Comparison of ENCODE assay signal across 8 mouse cellular contexts in the genomic region with DNA sequence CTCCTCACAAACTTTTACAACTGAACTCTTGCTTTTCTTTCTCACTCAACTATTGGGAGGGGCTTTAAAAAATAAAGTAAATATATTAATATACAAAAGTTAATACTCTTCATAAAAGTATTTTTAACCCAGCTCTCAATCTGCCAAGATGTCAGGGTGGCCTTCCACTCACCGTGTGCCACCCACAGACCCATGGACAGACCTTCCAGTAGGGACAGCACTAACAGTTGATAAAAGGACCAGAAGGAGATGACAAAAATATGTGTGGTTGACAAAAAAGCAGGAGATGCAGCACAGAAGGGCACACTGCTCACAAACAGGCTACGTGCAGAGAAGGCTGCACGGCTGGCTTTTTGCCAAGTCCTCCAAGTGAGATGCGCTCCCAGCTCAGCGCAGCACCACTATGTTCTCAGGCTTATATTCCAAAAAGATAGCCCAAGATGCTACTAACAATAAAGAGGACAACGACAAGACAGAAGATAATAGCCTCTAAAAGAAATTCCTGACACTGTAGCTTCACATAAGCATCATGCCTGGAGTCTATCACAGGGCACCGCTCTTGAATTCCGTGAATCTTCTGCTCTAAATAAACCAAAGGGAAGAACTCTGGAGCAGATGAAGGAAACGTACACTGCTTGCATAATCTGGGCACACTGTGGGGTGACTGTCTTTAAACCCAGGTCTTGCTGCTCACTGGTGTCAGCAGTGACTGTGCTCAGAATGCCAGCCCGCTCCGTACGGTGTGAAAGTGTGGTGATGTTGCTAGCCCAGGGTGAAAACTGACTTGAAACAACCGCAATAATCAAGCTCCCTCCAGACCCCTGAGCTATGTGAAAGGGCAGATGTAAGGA.
DNase-seq lines count a peak whose midpoint lies in the region; ATAC-seq and TF ChIP-seq lines count a peak whose summit lies in the region.

No protein-coding gene starts in this region.

- 54% methylated on average over 13 of the region's 13 CpGs for WGBS in hindbrain, embryonic 15.5 days
- WGBS in hindbrain, embryonic 13.5 days = 60% methylated on average over 13 of the region's 13 CpGs
- 49% methylated on average over 13 of the region's 13 CpGs for WGBS in forebrain, embryonic 16.5 days
- 64% methylated on average over 13 of the region's 13 CpGs for WGBS in neural tube, embryonic 14.5 days

- ATAC-seq in hindbrain, embryonic 15.5 days (ENCODE audit: low FRiP score, low read depth) = no peak
- ATAC-seq in hindbrain, embryonic 13.5 days (ENCODE audit: low FRiP score) = no peak
- peak; percentile 57; the same call in 1 of the 2 replicates for ATAC-seq in forebrain, embryonic 16.5 days
- peak; percentile 34; the same call in 1 of the 2 replicates for ATAC-seq in neural tube, embryonic 14.5 days (ENCODE audit: low read depth)

- H3K27me3 ChIP-seq in hindbrain, embryonic 15.5 days = no peaks in the 10 kb centered on the region
- H3K27me3 ChIP-seq in hindbrain, embryonic 13.5 days = no peaks in the 10 kb centered on the region
- H3K27me3 ChIP-seq in forebrain, embryonic 16.5 days (replicated peaks; ENCODE audit: control insufficient read depth, insufficient read depth, low read length) = no peaks in the 10 kb centered on the region
- no peaks in the 10 kb centered on the region for H3K27me3 ChIP-seq in neural tube, embryonic 14.5 days (ENCODE audit: control insufficient read depth, insufficient read depth, low read length)

- intact Hi-C loops in gastrocnemius, adult 2 months (cut with DNase I) = no loop called here

- peaks cover 18% of the 10 kb centered on the region for H3K4me1 ChIP-seq in hindbrain, embryonic 15.5 days (replicated peaks)
- H3K4me1 ChIP-seq in hindbrain, embryonic 13.5 days (replicated peaks) = peaks cover 28% of the 10 kb centered on the region
- peaks cover 19% of the 10 kb centered on the region for H3K4me1 ChIP-seq in forebrain, embryonic 16.5 days (replicated peaks; ENCODE audit: control insufficient read depth, insufficient read depth, low read length)
- H3K4me1 ChIP-seq in neural tube, embryonic 14.5 days (ENCODE audit: control insufficient read depth, insufficient read depth, low read length) = no peaks in the 10 kb centered on the region

- peak overlapping the region; percentile 36; the same call in 1 of the 2 replicates for H3K27ac ChIP-seq in hindbrain, embryonic 15.5 days (replicated peaks)
- H3K27ac ChIP-seq in hindbrain, embryonic 13.5 days = no peak overlapping the region
- H3K27ac ChIP-seq in forebrain, embryonic 16.5 days (ENCODE audit: low read length) = no peak overlapping the region
- H3K27ac ChIP-seq in neural tube, embryonic 14.5 days (ENCODE audit: low read depth, low read length) = no peak overlapping the region
- H3K27ac ChIP-seq in gastrocnemius, adult 2 months = no peak overlapping the region

- no peak overlapping the region for H3K4me2 ChIP-seq in hindbrain, embryonic 15.5 days
- no peak overlapping the region for H3K4me2 ChIP-seq in hindbrain, embryonic 13.5 days
- H3K4me2 ChIP-seq in forebrain, embryonic 16.5 days (ENCODE audit: low read length) = peak overlapping the region; percentile 12; the same call in 1 of the 2 replicates
- no peak overlapping the region for H3K4me2 ChIP-seq in neural tube, embryonic 14.5 days (ENCODE audit: low read depth, low read length)

- H3K4me3 ChIP-seq in hindbrain, embryonic 15.5 days = no peak overlapping the region
- H3K4me3 ChIP-seq in hindbrain, embryonic 13.5 days = no peak overlapping the region
- H3K4me3 ChIP-seq in forebrain, embryonic 16.5 days (replicated peaks; ENCODE audit: low read length) = no peak overlapping the region
- no peak overlapping the region for H3K4me3 ChIP-seq in neural tube, embryonic 14.5 days (ENCODE audit: low read depth, low read length)
- no peak overlapping the region for H3K4me3 ChIP-seq in gastrocnemius, adult 2 months

- no peaks in the 10 kb centered on the region for H3K36me3 ChIP-seq in hindbrain, embryonic 15.5 days
- H3K36me3 ChIP-seq in hindbrain, embryonic 13.5 days = no peaks in the 10 kb centered on the region
- H3K36me3 ChIP-seq in forebrain, embryonic 16.5 days (ENCODE audit: control insufficient read depth, insufficient read depth) = no peaks in the 10 kb centered on the region
- H3K36me3 ChIP-seq in neural tube, embryonic 14.5 days (ENCODE audit: control insufficient read depth, insufficient read depth, low read length) = no peaks in the 10 kb centered on the region

- no peak overlapping the region for H3K9ac ChIP-seq in hindbrain, embryonic 15.5 days
- H3K9ac ChIP-seq in hindbrain, embryonic 13.5 days = no peak overlapping the region
- H3K9ac ChIP-seq in forebrain, embryonic 16.5 days (replicated peaks; ENCODE audit: low read depth, low read length) = no peak overlapping the region
- H3K9ac ChIP-seq in neural tube, embryonic 14.5 days (replicated peaks; ENCODE audit: low read depth, low read length) = no peak overlapping the region

- peak; percentile 68 to 69 for DNase-seq in right cerebral cortex, postnatal 10 days (ENCODE audit: low spot score in 2 of 2)
- no peak for DNase-seq in right cerebral cortex, postnatal 25 days
- no peak for DNase-seq in gastrocnemius, adult 2 months
- no peak for DNase-seq in lung, postnatal 4 days

- H3K9me3 ChIP-seq in hindbrain, embryonic 15.5 days = no peaks in the 10 kb centered on the region
- H3K9me3 ChIP-seq in hindbrain, embryonic 13.5 days = no peaks in the 10 kb centered on the region
- H3K9me3 ChIP-seq in forebrain, embryonic 16.5 days (ENCODE audit: control insufficient read depth, low read length) = no peaks in the 10 kb centered on the region
- no peaks in the 10 kb centered on the region for H3K9me3 ChIP-seq in neural tube, embryonic 14.5 days (ENCODE audit: control insufficient read depth, low read length)

- TF ChIP-seq CTCF in gastrocnemius, adult 2 months (IDR thresholded peaks at IDR 0.05) = no peak

Comparison
In these comparisons a context has a peak if more than half of its experiments do, and no peak if none do; other contexts are left out.
1. DNase-seq: peak in right cerebral cortex, postnatal 10 days (2 of 2); none in right cerebral cortex, postnatal 25 days (single experiment), gastrocnemius, adult 2 months (single experiment) and lung, postnatal 4 days (0 of 2).
2. ATAC-seq: peak in forebrain, embryonic 16.5 days (single experiment) and neural tube, embryonic 14.5 days (single experiment); none in hindbrain, embryonic 15.5 days (single experiment) and hindbrain, embryonic 13.5 days (single experiment).